Mouse (Mus musculus) erythroblast, embryonic 14.5 days (primary cell): Measurements from ENCODE around the gene St6galnac3. TPM values are rescaled to one million over a fixed set of nuclear protein-coding genes. Genes with fewer than 3 reads are reported as not detected.

ENCODE experiments used
- H3K27me3 ChIP-seq: 2 replicates; pipeline ENCODE4 v1.6.1; 2012; ENCODE audit warnings: inconsistent platforms; ENCODE audit not compliant: control insufficient read depth
- H3K36me3 ChIP-seq: 2 replicates; pipeline ENCODE4 v1.6.1; 2012; ENCODE audit warnings: mild to moderate bottlenecking, inconsistent platforms; ENCODE audit not compliant: control insufficient read depth
- H3K4me1 ChIP-seq: 2 replicates; pipeline ENCODE4 v1.6.1; 2012; ENCODE audit warnings: inconsistent platforms; ENCODE audit not compliant: control insufficient read depth
- H3K4me3 ChIP-seq: replicated peaks from 2 replicates; pipeline ENCODE3; 2012; ENCODE audit warnings: moderate library complexity, mild to moderate bottlenecking, inconsistent platforms
- H3K9me3 ChIP-seq: 2 replicates; pipeline ENCODE4 v1.6.1; 2012; ENCODE audit warnings: low read length, inconsistent platforms, mixed read lengths; ENCODE audit not compliant: control insufficient read depth
- GATA1 ChIP-seq: IDR thresholded peaks from 2 replicates; pipeline ENCODE4 v1.6.1; 2012; ENCODE audit warnings: low read length, inconsistent platforms, mixed read lengths
- TAL1 ChIP-seq: IDR thresholded peaks from 3 replicates; pipeline ENCODE4 v1.6.1; 2012; ENCODE audit warnings: low read length, inconsistent platforms, mixed read lengths
- polyA plus RNA-seq: library from polyadenylated mRNA; stranded (reverse); fragments of >175 nt; gene quantifications from 2 replicates; pipeline ENCODE4 v1.2.3, GENCODE M21; 2012

Gene St6galnac3
- polyA plus RNA-seq, 1 experiment, result 0.17 TPM

- H3K36me3 ChIP-seq, result no peaks in the 10 kb centered on the region
- no peaks in the 10 kb centered on the region for H3K27me3 ChIP-seq
- no peak overlapping the region for H3K4me3 ChIP-seq
- TF ChIP-seq TAL1, result no peak
- no peak for TF ChIP-seq GATA1
- H3K4me1 ChIP-seq, result no peaks in the 10 kb centered on the region
- no peaks in the 10 kb centered on the region for H3K9me3 ChIP-seq
Measured at GRCm38 (mm10) chr3:153593978-153594377, 131.0 kb downstream of the St6galnac3 start.

GRCm38 (mm10) chr3:153593103-153593502 lies 131.9 kb downstream of the St6galnac3 start:
- Histone ChIP-seq H3K27me3 (no peaks in the 10 kb centered on the region), H3K4me3 (no peak overlapping the region), H3K4me1 (no peaks in the 10 kb centered on the region), H3K9me3 (no peaks in the 10 kb centered on the region), H3K36me3 (no peaks in the 10 kb centered on the region)
- TF ChIP-seq TAL1 (no peak), GATA1 (no peak)

- Histone ChIP-seq H3K9me3 (no peaks in the 10 kb centered on the region), H3K27me3 (no peaks in the 10 kb centered on the region), H3K4me3 (no peak overlapping the region), H3K4me1 (no peaks in the 10 kb centered on the region; the same call in 1 of the 2 replicates), H3K36me3 (no peaks in the 10 kb centered on the region)
- TF ChIP-seq GATA1 (no peak), TAL1 (no peak)
Measured at GRCm38 (mm10) chr3:153587594-153587993, 137.4 kb downstream of the St6galnac3 start.

- no peak overlapping the region for H3K4me3 ChIP-seq
- no peaks in the 10 kb centered on the region for H3K27me3 ChIP-seq
- H3K9me3 ChIP-seq, result no peaks in the 10 kb centered on the region
- TF ChIP-seq GATA1, result no peak
- TF ChIP-seq TAL1, result no peak
- no peaks in the 10 kb centered on the region for H3K36me3 ChIP-seq
- H3K4me1 ChIP-seq, result no peaks in the 10 kb centered on the region; the same call in 1 of the 2 replicates
Measured at GRCm38 (mm10) chr3:153584836-153585235, 140.1 kb downstream of the St6galnac3 start.

- Histone ChIP-seq H3K9me3 (no peaks in the 10 kb centered on the region), H3K36me3 (no peaks in the 10 kb centered on the region), H3K27me3 (no peaks in the 10 kb centered on the region), H3K4me1 (no peaks in the 10 kb centered on the region; the same call in 1 of the 2 replicates), H3K4me3 (no peak overlapping the region)
- TF ChIP-seq TAL1 (no peak), GATA1 (no peak)
Measured at GRCm38 (mm10) chr3:153582065-153582464, 142.9 kb downstream of the St6galnac3 start.

- Histone ChIP-seq H3K36me3 (no peaks in the 10 kb centered on the region), H3K27me3 (no peaks in the 10 kb centered on the region), H3K4me3 (no peak overlapping the region), H3K4me1 (no peaks in the 10 kb centered on the region; the same call in 1 of the 2 replicates), H3K9me3 (no peaks in the 10 kb centered on the region)
- TF ChIP-seq TAL1, result no peak
- TF ChIP-seq GATA1, result no peak
Measured at GRCm38 (mm10) chr3:153580625-153581024, 144.3 kb downstream of the St6galnac3 start.

- H3K9me3 ChIP-seq, result no peaks in the 10 kb centered on the region
- H3K4me3 ChIP-seq, result no peak overlapping the region
- H3K36me3 ChIP-seq, result no peaks in the 10 kb centered on the region
- no peaks in the 10 kb centered on the region; the same call in 1 of the 2 replicates for H3K4me1 ChIP-seq
- H3K27me3 ChIP-seq, result no peaks in the 10 kb centered on the region
- 0 out of 2 replicates have a peak, but pooled peaks have one; percentile 7 for TF ChIP-seq GATA1
- TF ChIP-seq TAL1, result no peak
Measured at GRCm38 (mm10) chr3:153580136-153580535, 144.8 kb downstream of the St6galnac3 start.

GRCm38 (mm10) chr3:153577286-153577685 lies 147.7 kb downstream of the St6galnac3 start:
- Histone ChIP-seq H3K4me1 (no peaks in the 10 kb centered on the region; the same call in 1 of the 2 replicates), H3K9me3 (no peaks in the 10 kb centered on the region), H3K36me3 (no peaks in the 10 kb centered on the region), H3K4me3 (no peak overlapping the region), H3K27me3 (no peaks in the 10 kb centered on the region)
- TF ChIP-seq TAL1 (no peak), GATA1 (no peak)

GRCm38 (mm10) chr3:153571152-153571551 lies 153.8 kb downstream of the St6galnac3 start:
- H3K36me3 ChIP-seq, result no peaks in the 10 kb centered on the region
- H3K9me3 ChIP-seq, result no peaks in the 10 kb centered on the region
- H3K4me3 ChIP-seq, result no peak overlapping the region
- H3K27me3 ChIP-seq, result no peaks in the 10 kb centered on the region
- no peak for TF ChIP-seq TAL1
- TF ChIP-seq GATA1, result no peak
- H3K4me1 ChIP-seq, result no peaks in the 10 kb centered on the region

- TF ChIP-seq TAL1 (no peak), GATA1 (no peak)
- Histone ChIP-seq H3K4me3 (no peak overlapping the region), H3K4me1 (no peaks in the 10 kb centered on the region), H3K9me3 (no peaks in the 10 kb centered on the region), H3K27me3 (no peaks in the 10 kb centered on the region), H3K36me3 (no peaks in the 10 kb centered on the region)
Measured at GRCm38 (mm10) chr3:153568815-153569214, 156.2 kb downstream of the St6galnac3 start.
